Mouse (Mus musculus): ENCODE results near the gene Wdr54. TPM values are rescaled to one million over a fixed set of nuclear protein-coding genes. Genes with fewer than 3 reads are reported as not detected.

The Wdr54 gene
- polyA plus RNA-seq (2014; fragmentation: Nextera tagmentation; extraction: Ambion mirVana), result 12.3 and 13.8 TPM in 2 replicates

- 1% methylated on average over 32 of the region's 32 CpGs for WGBS
- Histone ChIP-seq H3K4me1 (replicated peaks; ENCODE audit: control insufficient read depth, insufficient read depth, low read length) (peaks cover 8% of the 10 kb centered on the region; the same call in 1 of the 2 replicates), H3K9me3 (ENCODE audit: control insufficient read depth, low read length) (no peaks in the 10 kb centered on the region), H3K27me3 (ENCODE audit: control insufficient read depth, insufficient read depth, low read length) (peaks cover 14% of the 10 kb centered on the region), H3K36me3 (ENCODE audit: control insufficient read depth, insufficient read depth, low read length) (no peaks in the 10 kb centered on the region), H3K9ac (ENCODE audit: low read depth, low read length) (peak within 1 kb of the TSS; percentile 53), H3K27ac (ENCODE audit: low read depth, low read length) (no peak within 1 kb of the TSS), H3K4me3 (ENCODE audit: low read depth, low read length) (peak within 1 kb of the TSS; percentile 51), H3K4me2 (replicated peaks; ENCODE audit: low read depth, low read length) (peak within 1 kb of the TSS; percentile 76)
- DNase-seq (ENCODE audit: low spot score) (peak; percentile 95), ATAC-seq (ENCODE audit: low FRiP score) (peak; percentile 94)
These were observed at the start of gene Wdr54, which contains the start of gene 1700003E16Rik for GRCm38 (mm10) chr6:83156259-83156684. Gene Wdr54, minus strand, starts transcription at chr6:83156397. Gene 1700003E16Rik, plus strand, starts transcription at chr6:83156404.

- H3K27ac ChIP-seq (ENCODE audit: low read depth, low read length), result no peak overlapping the region
- 95% methylated on average over 3 of the region's 3 CpGs for WGBS
- no peaks in the 10 kb centered on the region for H3K36me3 ChIP-seq (ENCODE audit: control insufficient read depth, insufficient read depth, low read length)
- H3K4me2 ChIP-seq (replicated peaks; ENCODE audit: low read depth, low read length), result no peak overlapping the region
- no peak overlapping the region for H3K4me3 ChIP-seq (ENCODE audit: low read depth, low read length)
- H3K27me3 ChIP-seq (ENCODE audit: control insufficient read depth, insufficient read depth, low read length), result no peaks in the 10 kb centered on the region
- DNase-seq (ENCODE audit: low spot score) (no peak), ATAC-seq (ENCODE audit: low FRiP score) (no peak)
- H3K4me1 ChIP-seq (replicated peaks; ENCODE audit: control insufficient read depth, insufficient read depth, low read length), result no peaks in the 10 kb centered on the region
- H3K9me3 ChIP-seq (ENCODE audit: control insufficient read depth, low read length), result no peaks in the 10 kb centered on the region
- no peak overlapping the region for H3K9ac ChIP-seq (ENCODE audit: low read depth, low read length)
These were observed 49.7 kb upstream of the Wdr54 start for GRCm38 (mm10) chr6:83205851-83206250.

- no peak overlapping the region for H3K27ac ChIP-seq (ENCODE audit: low read depth, low read length)
- no peak for DNase-seq (ENCODE audit: low spot score)
- H3K27me3 ChIP-seq (ENCODE audit: control insufficient read depth, insufficient read depth, low read length), result no peaks in the 10 kb centered on the region
- H3K9me3 ChIP-seq (ENCODE audit: control insufficient read depth, low read length), result no peaks in the 10 kb centered on the region
- no peak overlapping the region for H3K4me2 ChIP-seq (replicated peaks; ENCODE audit: low read depth, low read length)
- H3K36me3 ChIP-seq (ENCODE audit: control insufficient read depth, insufficient read depth, low read length), result peaks cover 5% of the 10 kb centered on the region
- WGBS, result 81% methylated on average over 4 of the region's 4 CpGs
- H3K4me1 ChIP-seq (replicated peaks; ENCODE audit: control insufficient read depth, insufficient read depth, low read length), result no peaks in the 10 kb centered on the region
- H3K4me3 ChIP-seq (ENCODE audit: low read depth, low read length), result no peak overlapping the region
- H3K9ac ChIP-seq (ENCODE audit: low read depth, low read length), result no peak overlapping the region
- ATAC-seq (ENCODE audit: low FRiP score), result no peak
These were observed 47.1 kb upstream of the Wdr54 start for GRCm38 (mm10) chr6:83203320-83203719.

GRCm38 (mm10) chr6:83197345-83198004 lies 41.3 kb upstream of the Wdr54 start:
- Histone ChIP-seq H3K27ac (ENCODE audit: low read depth, low read length) (no peak overlapping the region), H3K9ac (ENCODE audit: low read depth, low read length) (no peak overlapping the region), H3K27me3 (ENCODE audit: control insufficient read depth, insufficient read depth, low read length) (no peaks in the 10 kb centered on the region), H3K9me3 (ENCODE audit: control insufficient read depth, low read length) (no peaks in the 10 kb centered on the region), H3K4me2 (replicated peaks; ENCODE audit: low read depth, low read length) (no peak overlapping the region), H3K4me3 (ENCODE audit: low read depth, low read length) (no peak overlapping the region), H3K36me3 (ENCODE audit: control insufficient read depth, insufficient read depth, low read length) (peaks cover 15% of the 10 kb centered on the region), H3K4me1 (replicated peaks; ENCODE audit: control insufficient read depth, insufficient read depth, low read length) (no peaks in the 10 kb centered on the region)
- 44% methylated on average over 15 of the region's 15 CpGs for WGBS
- no peak for ATAC-seq (ENCODE audit: low FRiP score)
- peak; percentile 41 for DNase-seq (ENCODE audit: low spot score)

GRCm38 (mm10) chr6:83193571-83193970 lies 37.4 kb upstream of the Wdr54 start:
- H3K36me3 ChIP-seq (ENCODE audit: control insufficient read depth, insufficient read depth, low read length), result peaks cover 18% of the 10 kb centered on the region
- no peak for ATAC-seq (ENCODE audit: low FRiP score)
- no peak overlapping the region for H3K4me3 ChIP-seq (ENCODE audit: low read depth, low read length)
- no peaks in the 10 kb centered on the region for H3K4me1 ChIP-seq (replicated peaks; ENCODE audit: control insufficient read depth, insufficient read depth, low read length)
- no peaks in the 10 kb centered on the region for H3K27me3 ChIP-seq (ENCODE audit: control insufficient read depth, insufficient read depth, low read length)
- no peaks in the 10 kb centered on the region for H3K9me3 ChIP-seq (ENCODE audit: control insufficient read depth, low read length)
- WGBS, result 90% methylated on average over 7 of the region's 7 CpGs
- no peak overlapping the region for H3K27ac ChIP-seq (ENCODE audit: low read depth, low read length)
- no peak overlapping the region for H3K9ac ChIP-seq (ENCODE audit: low read depth, low read length)
- no peak for DNase-seq (ENCODE audit: low spot score)
- no peak overlapping the region for H3K4me2 ChIP-seq (replicated peaks; ENCODE audit: low read depth, low read length)

GRCm38 (mm10) chr6:83186946-83187345 lies 30.7 kb upstream of the Wdr54 start:
- Histone ChIP-seq H3K36me3 (ENCODE audit: control insufficient read depth, insufficient read depth, low read length) (0 out of 2 replicates have a peak, but pooled peaks cover 3% of the 10 kb centered on the region), H3K4me1 (replicated peaks; ENCODE audit: control insufficient read depth, insufficient read depth, low read length) (peaks cover 11% of the 10 kb centered on the region)
- ATAC-seq (ENCODE audit: low FRiP score), result peak; percentile 46; the same call in 1 of the 2 replicates

GRCm38 (mm10) chr6:83185895-83186861 lies 30.0 kb upstream of the Wdr54 start:
- H3K4me3 ChIP-seq (ENCODE audit: low read depth, low read length), result peak overlapping the region; percentile 46
- H3K9ac ChIP-seq (ENCODE audit: low read depth, low read length), result peak overlapping the region; percentile 67
- peak; percentile 86 for DNase-seq (ENCODE audit: low spot score)
- 0 out of 2 replicates have a peak, but pooled peaks cover 3% of the 10 kb centered on the region for H3K36me3 ChIP-seq (ENCODE audit: control insufficient read depth, insufficient read depth, low read length)
- peaks cover 11% of the 10 kb centered on the region for H3K4me1 ChIP-seq (replicated peaks; ENCODE audit: control insufficient read depth, insufficient read depth, low read length)
- peak overlapping the region; percentile 55 for H3K27ac ChIP-seq (ENCODE audit: low read depth, low read length)
- 10% methylated on average over 25 of the region's 25 CpGs for WGBS
- H3K4me2 ChIP-seq (replicated peaks; ENCODE audit: low read depth, low read length), result peak overlapping the region; percentile 67
- no peaks in the 10 kb centered on the region for H3K9me3 ChIP-seq (ENCODE audit: control insufficient read depth, low read length)
- no peaks in the 10 kb centered on the region for H3K27me3 ChIP-seq (ENCODE audit: control insufficient read depth, insufficient read depth, low read length)
- peak; percentile 96 for ATAC-seq (ENCODE audit: low FRiP score)

More at GRCm38 (mm10) chr6:83186946-83187345, 30.7 kb upstream of the Wdr54 start:
- H3K9me3 ChIP-seq (ENCODE audit: control insufficient read depth, low read length), result no peaks in the 10 kb centered on the region
- peak overlapping the region; percentile 67 for H3K4me2 ChIP-seq (replicated peaks; ENCODE audit: low read depth, low read length)
- H3K9ac ChIP-seq (ENCODE audit: low read depth, low read length), result peak overlapping the region; percentile 67
- H3K27me3 ChIP-seq (ENCODE audit: control insufficient read depth, insufficient read depth, low read length), result no peaks in the 10 kb centered on the region
- peak overlapping the region; percentile 55 for H3K27ac ChIP-seq (ENCODE audit: low read depth, low read length)
- WGBS, result 69% methylated on average over 2 of the region's 2 CpGs
- peak; percentile 19 for DNase-seq (ENCODE audit: low spot score)
- H3K4me3 ChIP-seq (ENCODE audit: low read depth, low read length), result peak overlapping the region; percentile 46

- H3K27me3 ChIP-seq (ENCODE audit: control insufficient read depth, insufficient read depth, low read length), result no peaks in the 10 kb centered on the region
- DNase-seq (ENCODE audit: low spot score) (peak; percentile 46), ATAC-seq (ENCODE audit: low FRiP score) (no peak)
- H3K4me2 ChIP-seq (replicated peaks; ENCODE audit: low read depth, low read length), result no peak overlapping the region
- 92% methylated on average over 3 of the region's 3 CpGs for WGBS
- no peak overlapping the region for H3K4me3 ChIP-seq (ENCODE audit: low read depth, low read length)
- H3K4me1 ChIP-seq (replicated peaks; ENCODE audit: control insufficient read depth, insufficient read depth, low read length), result peaks cover 11% of the 10 kb centered on the region
- H3K27ac ChIP-seq (ENCODE audit: low read depth, low read length), result no peak overlapping the region
- H3K9me3 ChIP-seq (ENCODE audit: control insufficient read depth, low read length), result no peaks in the 10 kb centered on the region
- H3K9ac ChIP-seq (ENCODE audit: low read depth, low read length), result no peak overlapping the region
- H3K36me3 ChIP-seq (ENCODE audit: control insufficient read depth, insufficient read depth, low read length), result no peaks in the 10 kb centered on the region
These were observed 28.8 kb upstream of the Wdr54 start for GRCm38 (mm10) chr6:83184858-83185435.
